Mouse (Mus musculus) stomach, postnatal 0 days (tissue): ENCODE measurements around the gene Csde1. TPM values are rescaled to one million over a fixed set of nuclear protein-coding genes. Genes with fewer than 3 reads are reported as not detected.
A peak's percentile ranks its signal among the peaks of the same experiment; 100 is the strongest.

ENCODE experiments used
- ATAC-seq: fragments of 200-750 bp; cut with Nextera tagmentation; 2 replicates; pipeline ENCODE4 v1.8.0; 2017; ENCODE audit not compliant: low FRiP score, low TSS enrichment
- DNase-seq: peaks from one replicate; pipeline ENCODE4 v3.0.0-alpha.2; 2016; ENCODE audit warnings: low spot score
- H3K27ac ChIP-seq: fragments of 300-500 bp; sonication (generic); replicated peaks from 2 replicates; pipeline ENCODE4 v1.5.1; 2014; ENCODE audit warnings: mild to moderate bottlenecking, control low read depth
- H3K27me3 ChIP-seq: fragments of 300-500 bp; sonication (generic); 2 replicates; pipeline ENCODE4 v1.6.1; 2014; ENCODE audit warnings: low read length; ENCODE audit not compliant: control insufficient read depth, insufficient read depth
- H3K36me3 ChIP-seq: fragments of 300-500 bp; sonication (generic); 2 replicates; pipeline ENCODE4 v1.6.1; 2014; ENCODE audit warnings: low read length, mixed read lengths; ENCODE audit not compliant: control insufficient read depth, insufficient read depth
- H3K4me1 ChIP-seq: fragments of 300-500 bp; sonication (generic); replicated peaks from 2 replicates; pipeline ENCODE4 v1.6.1; 2014; ENCODE audit warnings: antibody characterized with exemption; ENCODE audit not compliant: control insufficient read depth, insufficient read depth
- H3K4me2 ChIP-seq: fragments of 300-500 bp; sonication (generic); replicated peaks from 2 replicates; pipeline ENCODE4 v1.6.1; 2014; ENCODE audit warnings: low read depth, mild to moderate bottlenecking, control low read depth, moderate library complexity
- H3K4me3 ChIP-seq: fragments of 300-500 bp; sonication (generic); 2 replicates; pipeline ENCODE4 v1.5.1; 2014; ENCODE audit warnings: low read depth, low read length, control low read depth
- H3K9ac ChIP-seq: fragments of 300-500 bp; sonication (generic); 2 replicates; pipeline ENCODE4 v1.6.1; 2014; ENCODE audit warnings: mild to moderate bottlenecking, low read length, control low read depth, mixed read lengths
- H3K9me3 ChIP-seq: fragments of 300-500 bp; sonication (generic); 2 replicates; pipeline ENCODE4 v1.6.1; 2016; ENCODE audit warnings: low read length; ENCODE audit not compliant: control insufficient read depth
- CTCF ChIP-seq: IDR thresholded peaks from 2 replicates; pipeline ENCODE4 v1.5.1; 2016; ENCODE audit warnings: antibody characterized with exemption, low read depth, mild to moderate bottlenecking, moderate library complexity
- EP300 ChIP-seq: optimal IDR thresholded peaks from 2 replicates; pipeline ENCODE3; 2016; ENCODE audit warnings: antibody characterized with exemption
- WGBS: fragments of 180-500 bp; shearing (Covaris S2); extraction: QIAGEN DNeasy Blood & Tissue Kit; methylation state at CpG from one replicate; pipeline ENCODE4 v1.1.7; 2014; 5-methylcytosine and 5-hydroxymethylcytosine counted together
- polyA plus RNA-seq: library from polyadenylated mRNA; unstranded; fragments of >200 nt; fragmentation: Nextera tagmentation; extraction: Ambion mirVana; gene quantifications from 2 replicates; pipeline ENCODE4 v1.2.1, GENCODE M21; 2015

Csde1 gene
- polyA plus RNA-seq, 1 experiment from 2014 or later, result 148 TPM

- no peak for ATAC-seq
- H3K4me2 ChIP-seq, result no peak overlapping the region
- no peak for DNase-seq
- no peak overlapping the region for H3K27ac ChIP-seq
- H3K9me3 ChIP-seq, result no peaks in the 10 kb centered on the region
- no peak overlapping the region for H3K4me3 ChIP-seq
- no peaks in the 10 kb centered on the region for H3K36me3 ChIP-seq
- 86% methylated on average over 5 of the region's 5 CpGs for WGBS
- H3K4me1 ChIP-seq, result no peaks in the 10 kb centered on the region
- no peaks in the 10 kb centered on the region for H3K27me3 ChIP-seq
- no peak overlapping the region for H3K9ac ChIP-seq
- no peak for TF ChIP-seq CTCF
- no peak for TF ChIP-seq EP300
Measured at GRCm38 (mm10) chr3:103082761-103083160, 62.5 kb downstream of the Csde1 start.

- DNase-seq (no peak), ATAC-seq (no peak)
- Histone ChIP-seq H3K36me3 (no peaks in the 10 kb centered on the region), H3K9ac (no peak overlapping the region), H3K27me3 (no peaks in the 10 kb centered on the region), H3K4me1 (no peaks in the 10 kb centered on the region), H3K27ac (no peak overlapping the region), H3K4me3 (no peak overlapping the region), H3K9me3 (no peaks in the 10 kb centered on the region), H3K4me2 (no peak overlapping the region)
- no peak for TF ChIP-seq EP300
- 80% methylated on average over 3 of the region's 3 CpGs for WGBS
Measured at GRCm38 (mm10) chr3:103085986-103086385, 65.8 kb downstream of the Csde1 start.

- Histone ChIP-seq H3K27ac (no peak overlapping the region), H3K27me3 (no peaks in the 10 kb centered on the region), H3K9ac (no peak overlapping the region), H3K4me1 (no peaks in the 10 kb centered on the region), H3K9me3 (no peaks in the 10 kb centered on the region), H3K4me2 (no peak overlapping the region), H3K36me3 (no peaks in the 10 kb centered on the region), H3K4me3 (no peak overlapping the region)
- ATAC-seq (no peak), DNase-seq (no peak)
- TF ChIP-seq CTCF (no peak), EP300 (no peak)
- 100% methylated on average over 2 of the region's 2 CpGs for WGBS
Measured at GRCm38 (mm10) chr3:103091753-103092152, 71.5 kb downstream of the Csde1 start.

- TF ChIP-seq EP300 (no peak), CTCF (no peak)
- WGBS, result 73% methylated on average over 23 of the region's 23 CpGs
- Histone ChIP-seq H3K9me3 (no peaks in the 10 kb centered on the region), H3K9ac (no peak overlapping the region), H3K4me2 (no peak overlapping the region), H3K4me1 (no peaks in the 10 kb centered on the region), H3K4me3 (no peak overlapping the region), H3K27ac (no peak overlapping the region), H3K27me3 (no peaks in the 10 kb centered on the region), H3K36me3 (no peaks in the 10 kb centered on the region)
- ATAC-seq (no peak), DNase-seq (no peak)
Measured at GRCm38 (mm10) chr3:103098662-103099061, 78.4 kb downstream of the Csde1 start.

- Histone ChIP-seq H3K27me3 (no peaks in the 10 kb centered on the region), H3K4me1 (no peaks in the 10 kb centered on the region), H3K4me3 (no peak overlapping the region), H3K4me2 (no peak overlapping the region), H3K36me3 (no peaks in the 10 kb centered on the region), H3K9me3 (no peaks in the 10 kb centered on the region), H3K9ac (no peak overlapping the region), H3K27ac (no peak overlapping the region)
- 84% methylated on average over 6 of the region's 6 CpGs for whole genome bisulfite sequencing
- ATAC-seq, result no peak
- TF ChIP-seq CTCF (peak; percentile 62), EP300 (no peak)
- no peak for DNase-seq
Measured at GRCm38 (mm10) chr3:103099667-103100066, 79.4 kb downstream of the Csde1 start.

- Histone ChIP-seq H3K9me3 (no peaks in the 10 kb centered on the region), H3K4me1 (no peaks in the 10 kb centered on the region), H3K4me3 (no peak overlapping the region), H3K36me3 (no peaks in the 10 kb centered on the region), H3K4me2 (no peak overlapping the region), H3K27ac (no peak overlapping the region), H3K9ac (no peak overlapping the region), H3K27me3 (no peaks in the 10 kb centered on the region)
- no peak for DNase-seq
- 50% methylated on average over 2 of the region's 2 CpGs for WGBS
- ATAC-seq, result no peak
- TF ChIP-seq EP300 (no peak), CTCF (peak; percentile 57)
Measured at GRCm38 (mm10) chr3:103100735-103101134, 80.5 kb downstream of the Csde1 start.
